Mouse (Mus musculus) forebrain, embryonic 16.5 days (tissue): ENCODE results near the gene Olfr432. TPM values are rescaled to one million over a fixed set of nuclear protein-coding genes. Genes with fewer than 3 reads are reported as not detected.
"Not testable (repeated sequence)": the region's sequence is repeated elsewhere in the genome, so short reads cannot be mapped to it uniquely, and the experiment has no call there.

Source experiments
- ATAC-seq: fragments of 200-750 bp; cut with Nextera tagmentation; 2 replicates; pipeline ENCODE4 v1.8.0; 2017; ENCODE audit warnings: mild to moderate bottlenecking, moderate library complexity
- H3K27ac ChIP-seq: fragments of 300-500 bp; sonication (generic); 2 replicates; pipeline ENCODE4 v1.5.1; 2014; ENCODE audit warnings: low read length, control low read depth
- H3K27me3 ChIP-seq: fragments of 300-500 bp; sonication (generic); replicated peaks from 2 replicates; pipeline ENCODE4 v1.6.1; 2014; ENCODE audit warnings: low read length; ENCODE audit not compliant: control insufficient read depth, insufficient read depth
- H3K36me3 ChIP-seq: fragments of 300-500 bp; sonication (generic); 2 replicates; pipeline ENCODE4 v1.6.1; 2014; ENCODE audit not compliant: control insufficient read depth, insufficient read depth
- H3K4me1 ChIP-seq: fragments of 300-500 bp; sonication (generic); replicated peaks from 2 replicates; pipeline ENCODE4 v1.6.1; 2014; ENCODE audit warnings: low read length; ENCODE audit not compliant: control insufficient read depth, insufficient read depth
- H3K4me2 ChIP-seq: fragments of 300-500 bp; sonication (generic); 2 replicates; pipeline ENCODE4 v1.6.1; 2014; ENCODE audit warnings: mild to moderate bottlenecking, low read length, control low read depth
- H3K4me3 ChIP-seq: fragments of 300-500 bp; sonication (generic); replicated peaks from 2 replicates; pipeline ENCODE4 v1.5.1; 2014; ENCODE audit warnings: mild to moderate bottlenecking, low read length, control low read depth
- H3K9ac ChIP-seq: fragments of 300-500 bp; sonication (generic); replicated peaks from 2 replicates; pipeline ENCODE4 v1.6.1; 2014; ENCODE audit warnings: low read depth, low read length, control low read depth
- H3K9me3 ChIP-seq: fragments of 300-500 bp; sonication (generic); 2 replicates; pipeline ENCODE4 v1.6.1; 2016; ENCODE audit warnings: low read length; ENCODE audit not compliant: control insufficient read depth
- WGBS: fragments of 180-500 bp; shearing (Covaris S2); extraction: QIAGEN DNeasy Blood & Tissue Kit; methylation state at CpG from one replicate; pipeline ENCODE4 v1.1.7; 2014; 5-methylcytosine and 5-hydroxymethylcytosine counted together
- polyA plus RNA-seq: library from polyadenylated mRNA; unstranded; fragments of >200 nt; fragmentation: Nextera tagmentation; extraction: Ambion mirVana; gene quantifications from 2 replicates; pipeline ENCODE4 v1.2.1, GENCODE M21; 2015

Olfr432 gene
- polyA plus RNA-seq, 1 experiment from 2014 or later: not detected

DNA sequence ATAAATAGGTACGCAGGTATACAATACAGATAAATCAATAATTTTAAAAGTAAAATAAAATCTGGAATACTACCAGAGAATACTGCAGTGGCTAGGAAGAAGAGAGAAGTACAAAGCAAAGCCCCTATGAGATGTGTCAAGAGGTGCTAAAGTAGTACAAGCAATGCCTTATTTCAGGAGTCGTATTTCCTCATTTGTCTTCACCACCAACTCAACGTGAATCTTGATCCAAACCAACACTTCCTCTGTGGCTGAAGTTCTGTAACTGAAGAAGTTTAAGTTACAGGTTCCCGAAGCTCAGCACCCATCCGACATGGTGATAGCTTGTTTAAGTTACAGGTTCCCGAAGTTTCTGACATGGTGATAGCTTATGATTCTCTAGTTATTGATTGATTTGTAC, 778 bp upstream of the Olfr432 start:
- not testable (repeated sequence) for H3K9ac ChIP-seq, H3K9me3 ChIP-seq, H3K27me3 ChIP-seq, H3K4me3 ChIP-seq, H3K4me1 ChIP-seq, H3K4me2 ChIP-seq, H3K27ac ChIP-seq, H3K36me3 ChIP-seq, ATAC-seq
- WGBS: 89% methylated on average over 6 of the region's 6 CpGs

DNA sequence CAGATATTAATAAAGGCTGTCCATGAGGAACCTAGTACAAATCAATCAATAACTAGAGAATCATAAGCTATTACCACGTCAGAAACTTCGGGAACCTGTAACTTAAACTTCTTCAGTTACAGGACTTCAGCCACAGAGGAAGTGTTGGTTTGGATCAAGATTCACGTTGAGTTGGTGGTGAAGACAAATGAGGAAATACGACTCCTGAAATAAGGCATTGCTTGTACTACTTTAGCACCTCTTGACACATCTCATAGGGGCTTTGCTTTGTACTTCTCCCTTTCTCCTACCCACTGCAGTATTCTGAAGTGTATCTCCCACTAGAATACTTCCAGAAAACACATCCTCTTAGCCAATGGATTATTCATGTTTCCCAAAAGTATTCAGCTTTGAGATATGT, 352 bp downstream of the Olfr432 start:
- H3K9me3 ChIP-seq, H3K9ac ChIP-seq, H3K27me3 ChIP-seq, H3K4me1 ChIP-seq, H3K4me3 ChIP-seq, H3K27ac ChIP-seq, H3K36me3 ChIP-seq, H3K4me2 ChIP-seq, ATAC-seq: not testable (repeated sequence)
- 84% methylated on average over 4 of the region's 4 CpGs for WGBS

DNA sequence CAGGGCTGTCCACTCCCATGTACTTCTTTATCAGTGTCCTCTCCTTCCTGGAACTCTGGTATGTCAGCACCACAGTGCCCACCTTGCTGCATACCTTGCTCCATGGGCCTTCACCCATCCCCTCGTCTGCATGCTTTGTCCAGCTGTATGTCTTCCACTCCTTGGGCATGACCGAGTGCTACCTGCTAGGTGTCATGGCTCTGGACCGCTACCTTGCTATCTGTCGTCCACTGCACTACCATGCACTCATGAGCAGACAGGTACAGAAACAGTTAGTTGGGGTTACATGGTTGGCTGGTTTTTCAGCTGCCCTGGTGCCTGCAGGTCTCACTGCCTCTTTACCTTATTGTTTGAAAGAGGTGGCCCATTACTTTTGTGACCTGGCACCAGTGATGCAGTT, 1.5 kb downstream of the Olfr432 start:
- no peaks in the 10 kb centered on the region for H3K27me3 ChIP-seq
- H3K4me2 ChIP-seq: no peak overlapping the region
- H3K4me3 ChIP-seq: no peak overlapping the region
- no peak overlapping the region for H3K9ac ChIP-seq
- H3K9me3 ChIP-seq: no peaks in the 10 kb centered on the region
- no peak overlapping the region for H3K27ac ChIP-seq
- H3K36me3 ChIP-seq: no peaks in the 10 kb centered on the region
- ATAC-seq: no peak
- no peaks in the 10 kb centered on the region for H3K4me1 ChIP-seq
- WGBS: 92% methylated on average over 4 of the region's 4 CpGs

DNA sequence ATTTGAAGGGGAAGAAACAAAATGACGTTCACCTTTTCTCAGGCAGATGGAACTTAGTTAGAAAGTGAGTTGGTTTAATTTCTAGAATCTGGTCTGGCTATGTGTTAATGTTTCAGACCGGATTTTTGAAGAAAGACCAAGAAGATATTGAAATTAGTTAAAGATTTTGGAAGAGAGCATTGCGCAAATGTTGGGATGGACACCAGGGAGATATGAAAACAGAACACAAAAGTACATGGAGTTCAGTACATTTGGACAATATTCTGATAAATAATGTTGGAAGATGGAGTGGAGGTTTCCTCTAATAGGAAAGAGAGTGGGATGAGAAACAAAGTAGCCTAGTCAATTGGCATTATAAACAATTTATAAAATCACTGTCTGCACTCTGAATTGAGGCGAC, 2.5 kb downstream of the Olfr432 start:
- no peaks in the 10 kb centered on the region for H3K27me3 ChIP-seq
- no peak overlapping the region for H3K4me2 ChIP-seq
- H3K4me1 ChIP-seq: no peaks in the 10 kb centered on the region
- no peaks in the 10 kb centered on the region for H3K36me3 ChIP-seq
- H3K4me3 ChIP-seq: no peak overlapping the region
- H3K9ac ChIP-seq: no peak overlapping the region
- H3K27ac ChIP-seq: no peak overlapping the region
- WGBS: 91% methylated on average over 4 of the region's 4 CpGs
- ATAC-seq: no peak
- H3K9me3 ChIP-seq: no peaks in the 10 kb centered on the region

DNA sequence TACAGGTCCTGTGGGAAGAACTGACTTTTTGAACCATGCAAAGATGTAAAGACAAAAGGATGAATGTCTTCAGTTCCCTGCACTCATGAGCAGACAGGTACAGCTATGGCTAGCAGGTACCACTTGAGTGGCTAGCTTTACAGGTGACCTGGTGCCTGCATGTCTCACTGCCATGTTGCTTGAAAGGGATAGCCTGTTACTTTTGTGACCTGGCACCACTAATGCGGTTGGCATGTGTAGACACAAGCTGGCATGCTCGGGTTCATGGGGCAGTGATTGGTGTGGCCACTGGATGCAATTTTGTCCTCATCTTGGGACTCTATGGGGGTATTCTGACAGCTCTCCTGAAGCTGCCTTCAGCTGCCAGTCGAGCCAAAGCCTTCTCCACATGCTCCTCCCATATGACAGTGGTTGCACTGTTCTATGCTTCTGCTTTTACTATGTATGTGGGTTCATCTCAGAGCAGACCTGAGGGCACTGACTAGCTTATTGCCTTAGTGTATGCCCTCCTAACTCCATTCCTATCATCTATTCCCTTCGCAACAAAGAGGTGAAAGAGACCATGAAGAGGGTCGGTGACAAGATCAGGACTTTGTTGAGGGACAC, 3.0 kb downstream of the Olfr432 start:
- H3K4me1 ChIP-seq: no peaks in the 10 kb centered on the region
- no peak overlapping the region for H3K4me2 ChIP-seq
- H3K9me3 ChIP-seq: no peaks in the 10 kb centered on the region
- H3K27ac ChIP-seq: no peak overlapping the region
- H3K9ac ChIP-seq: no peak overlapping the region
- H3K27me3 ChIP-seq: no peaks in the 10 kb centered on the region
- no peaks in the 10 kb centered on the region for H3K36me3 ChIP-seq
- H3K4me3 ChIP-seq: no peak overlapping the region
- ATAC-seq: no peak
- WGBS: 83% methylated on average over 5 of the region's 5 CpGs

DNA sequence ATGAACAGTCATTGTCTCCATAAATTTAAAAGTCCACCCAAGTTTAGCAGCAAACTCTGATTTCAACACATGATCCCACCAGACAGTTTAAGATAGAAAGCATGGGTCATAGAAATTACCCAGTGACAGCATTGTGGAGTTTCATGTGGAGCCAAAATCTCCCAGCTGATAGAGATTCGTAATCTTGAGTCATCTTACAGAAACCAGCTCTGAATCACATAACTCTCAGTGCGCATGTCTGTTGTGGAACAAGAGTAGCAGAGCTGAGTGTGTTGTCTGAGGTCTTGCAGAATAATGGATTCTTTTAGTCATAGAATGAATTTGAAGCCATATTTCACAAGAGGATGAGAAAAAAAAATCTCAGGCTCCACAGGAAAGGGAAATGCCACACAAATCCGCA, 4.0 kb downstream of the Olfr432 start:
- no peaks in the 10 kb centered on the region for H3K4me1 ChIP-seq
- H3K27ac ChIP-seq: no peak overlapping the region
- no peak overlapping the region for H3K4me3 ChIP-seq
- H3K4me2 ChIP-seq: no peak overlapping the region
- no peaks in the 10 kb centered on the region for H3K9me3 ChIP-seq
- ATAC-seq: no peak
- 89% methylated on average over 3 of the region's 3 CpGs for WGBS
- H3K27me3 ChIP-seq: no peaks in the 10 kb centered on the region
- H3K36me3 ChIP-seq: no peaks in the 10 kb centered on the region
- no peak overlapping the region for H3K9ac ChIP-seq

DNA sequence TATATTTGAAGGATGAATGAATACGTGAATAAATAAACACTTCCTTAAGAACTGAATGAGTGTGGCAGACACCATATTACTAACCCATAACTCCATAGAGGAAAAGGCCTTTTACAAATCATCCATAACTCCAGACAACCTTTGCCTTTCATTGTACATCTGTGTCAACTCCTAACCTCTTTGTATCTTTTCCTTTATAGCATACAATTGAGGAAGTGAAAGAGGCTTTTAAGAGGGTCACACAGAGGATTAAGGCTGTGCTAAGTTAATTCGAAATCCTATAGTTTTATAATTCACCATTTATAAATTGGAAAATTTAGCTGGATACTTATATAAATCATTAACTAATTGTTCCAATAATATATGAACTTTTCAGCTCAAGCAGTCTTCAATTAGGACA, 6.2 kb downstream of the Olfr432 start:
- no peak overlapping the region for H3K4me3 ChIP-seq
- no peaks in the 10 kb centered on the region for H3K27me3 ChIP-seq
- H3K4me1 ChIP-seq: no peaks in the 10 kb centered on the region
- no peak overlapping the region for H3K4me2 ChIP-seq
- ATAC-seq: no peak
- H3K9me3 ChIP-seq: no peaks in the 10 kb centered on the region; the same call in 1 of the 2 replicates
- H3K9ac ChIP-seq: no peak overlapping the region
- WGBS: 82% methylated on average over 2 of the region's 2 CpGs
- no peak overlapping the region for H3K27ac ChIP-seq
- no peaks in the 10 kb centered on the region for H3K36me3 ChIP-seq

DNA sequence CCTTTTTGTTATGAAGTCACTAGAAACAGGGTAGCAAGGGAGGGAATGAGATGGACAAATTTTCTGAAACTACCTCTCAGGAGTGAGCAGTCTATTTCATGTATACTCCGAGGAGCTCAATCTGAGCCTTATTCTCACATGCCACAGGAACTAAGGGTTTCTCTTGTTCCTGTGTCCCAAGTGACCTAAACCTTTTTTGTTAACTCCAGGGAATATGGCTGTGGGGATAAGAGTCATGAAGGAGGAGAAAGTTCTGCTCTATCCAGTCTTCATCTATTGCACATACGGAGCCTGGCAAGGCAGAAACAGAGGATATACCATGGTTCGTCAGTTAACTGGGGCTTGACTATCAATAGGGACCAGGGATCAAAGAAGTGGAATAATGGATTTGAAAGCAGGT, 17.3 kb downstream of the Olfr432 start, which contains the start of gene Olfr430:
Gene Olfr430, plus strand, starts transcription at position 301 of the 400 bp plus-strand sequence.
- Histone ChIP-seq H3K4me2 (no peak within 1 kb of the TSS), H3K27me3 (no peaks in the 10 kb centered on the region), H3K9ac (no peak within 1 kb of the TSS), H3K4me1 (no peaks in the 10 kb centered on the region), H3K9me3 (no peaks in the 10 kb centered on the region), H3K27ac (no peak within 1 kb of the TSS), H3K36me3 (no peaks in the 10 kb centered on the region), H3K4me3 (no peak within 1 kb of the TSS)
- WGBS: 86% methylated on average over 3 of the region's 3 CpGs
- ATAC-seq: no peak

DNA sequence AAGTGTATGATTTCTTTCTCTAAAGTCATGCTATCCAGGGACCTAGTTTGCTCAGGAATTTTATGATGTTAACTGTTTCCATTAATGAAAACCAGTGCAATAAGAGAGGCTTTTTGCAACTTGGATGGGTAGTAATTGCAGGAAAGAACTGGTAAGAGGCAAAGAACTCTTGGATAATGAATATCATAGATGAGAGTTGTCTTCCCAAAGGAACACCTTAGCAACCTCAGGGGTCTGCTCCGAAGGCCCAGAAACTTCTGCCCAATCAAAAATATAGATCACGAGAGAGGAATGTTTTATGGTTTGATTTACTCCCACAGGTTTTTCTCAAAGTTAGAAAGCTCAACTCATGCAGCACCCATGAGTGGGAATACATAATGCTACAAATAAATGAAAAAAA, 35.0 kb downstream of the Olfr432 start, which contains the start of gene Olfr429:
Gene Olfr429, plus strand, starts transcription at position 301 of the 400 bp plus-strand sequence.
- 94% methylated on average over 2 of the region's 2 CpGs for WGBS
- Histone ChIP-seq H3K27me3 (no peaks in the 10 kb centered on the region), H3K4me3 (no peak within 1 kb of the TSS), H3K9ac (no peak within 1 kb of the TSS), H3K27ac (no peak within 1 kb of the TSS), H3K4me1 (no peaks in the 10 kb centered on the region), H3K9me3 (no peaks in the 10 kb centered on the region), H3K36me3 (no peaks in the 10 kb centered on the region), H3K4me2 (no peak within 1 kb of the TSS)
- ATAC-seq: no peak

DNA sequence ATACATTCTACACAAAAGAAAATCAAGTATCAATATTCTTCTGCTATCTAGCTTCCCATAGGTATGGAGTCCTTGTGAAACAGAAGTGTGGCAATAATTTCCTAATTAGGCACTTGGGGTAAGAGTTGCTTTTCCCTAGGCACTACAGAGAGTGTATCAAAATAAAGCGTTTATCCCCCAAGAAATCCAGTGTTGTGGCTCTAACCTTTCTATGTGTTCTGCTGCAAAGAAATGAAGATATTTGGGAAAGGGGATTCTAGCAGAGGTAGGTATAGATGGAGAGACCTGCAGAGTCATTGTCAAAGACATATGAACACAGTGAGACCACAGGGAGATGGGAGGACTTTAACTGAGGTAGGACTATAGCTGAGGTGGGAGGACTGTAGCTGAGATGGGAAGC, 47.6 kb downstream of the Olfr432 start, which contains the start of gene Olfr427:
Gene Olfr427, plus strand, starts transcription at position 301 of the 400 bp plus-strand sequence.
- ATAC-seq: no peak
- WGBS: 86% methylated on average over 1 of the region's 1 CpGs

More for the DNA sequence above, 47.6 kb downstream of the Olfr432 start, which contains the start of gene Olfr427:
- H3K27ac ChIP-seq: no peak within 1 kb of the TSS
- H3K4me2 ChIP-seq: no peak within 1 kb of the TSS
- no peak within 1 kb of the TSS for H3K9ac ChIP-seq
- H3K27me3 ChIP-seq: no peaks in the 10 kb centered on the region
- H3K36me3 ChIP-seq: no peaks in the 10 kb centered on the region
- no peaks in the 10 kb centered on the region for H3K9me3 ChIP-seq
- no peak within 1 kb of the TSS for H3K4me3 ChIP-seq
- H3K4me1 ChIP-seq: no peaks in the 10 kb centered on the region
